Mouse (Mus musculus) lung, postnatal 25 days (tissue): ENCODE data around the gene Unc5a.
A peak's percentile ranks its signal among the peaks of the same experiment; 100 is the strongest.

Experiments used
- DNase-seq: peaks from one replicate; pipeline ENCODE4 v3.0.0; 2022; ENCODE audit warnings: low spot score

Unc5a gene

GRCm38 (mm10) chr13:55004646-55005045 lies 55.4 kb downstream of the Unc5a start:
- DNase-seq = peak; percentile 34

- DNase-seq = no peak
Observed at GRCm38 (mm10) chr13:55005691-55006414, 56.6 kb downstream of the Unc5a start.

GRCm38 (mm10) chr13:55006415-55006742 lies 57.2 kb downstream of the Unc5a start:
- DNase-seq = no peak

- DNase-seq = no peak
Observed at GRCm38 (mm10) chr13:55008589-55008988, 59.4 kb downstream of the Unc5a start.

- DNase-seq = no peak
Observed at GRCm38 (mm10) chr13:55011103-55011502, 61.9 kb downstream of the Unc5a start.

GRCm38 (mm10) chr13:55011981-55012478 lies 62.8 kb downstream of the Unc5a start:
- DNase-seq = no peak

- DNase-seq = no peak
Observed at GRCm38 (mm10) chr13:55013702-55014344, 64.6 kb downstream of the Unc5a start.

GRCm38 (mm10) chr13:55014451-55014850 lies 65.2 kb downstream of the Unc5a start:
- no peak for DNase-seq

GRCm38 (mm10) chr13:55017154-55017897 lies 68.1 kb downstream of the Unc5a start:
- no peak for DNase-seq

GRCm38 (mm10) chr13:55017898-55018599 lies 68.8 kb downstream of the Unc5a start:
- no peak for DNase-seq

GRCm38 (mm10) chr13:55018700-55019099 lies 69.5 kb downstream of the Unc5a start:
- DNase-seq = no peak

- DNase-seq = no peak
Observed at GRCm38 (mm10) chr13:55019181-55019580, 70.0 kb downstream of the Unc5a start.

- DNase-seq = no peak
Observed at GRCm38 (mm10) chr13:55020051-55020450, 70.8 kb downstream of the Unc5a start.

GRCm38 (mm10) chr13:55021194-55021779 lies 72.1 kb downstream of the Unc5a start, which contains the start of gene Hk3:
Gene Hk3, minus strand, starts transcription at chr13:55021385.
- peak; percentile 41 for DNase-seq

GRCm38 (mm10) chr13:55022256-55022655 lies 73.0 kb downstream of the Unc5a start:
- no peak for DNase-seq

- no peak for DNase-seq
Observed at GRCm38 (mm10) chr13:55022715-55023114, 73.5 kb downstream of the Unc5a start.

GRCm38 (mm10) chr13:55024215-55024614 lies 75.0 kb downstream of the Unc5a start:
- no peak for DNase-seq

GRCm38 (mm10) chr13:55040016-55040415 lies 90.8 kb downstream of the Unc5a start:
- DNase-seq = peak; percentile 17

GRCm38 (mm10) chr13:55047706-55048105 lies 98.5 kb downstream of the Unc5a start:
- no peak for DNase-seq
